Mouse (Mus musculus) megakaryocyte, embryonic 14.5 days (primary cell): Measurements from ENCODE around the gene Atp5g3. TPM values are rescaled to one million over a fixed set of nuclear protein-coding genes. Genes with fewer than 3 reads are reported as not detected.
"Not testable (repeated sequence)": the region's sequence is repeated elsewhere in the genome, so short reads cannot be mapped to it uniquely, and the experiment has no call there.

Source experiments
- H3K27me3 ChIP-seq: replicated peaks from 2 replicates; pipeline ENCODE3; 2012; ENCODE audit warnings: inconsistent platforms
- H3K36me3 ChIP-seq: replicated peaks from 2 replicates; pipeline ENCODE3; 2012; ENCODE audit warnings: low read length, inconsistent platforms, mixed read lengths
- H3K4me1 ChIP-seq: 2 replicates; pipeline ENCODE4 v1.6.1; 2012; ENCODE audit warnings: inconsistent platforms
- H3K4me3 ChIP-seq: replicated peaks from 2 replicates; pipeline ENCODE3; 2012; ENCODE audit warnings: moderate library complexity, mild to moderate bottlenecking, inconsistent platforms
- H3K9me3 ChIP-seq: 2 replicates; pipeline ENCODE4 v1.6.1; 2012; ENCODE audit warnings: inconsistent platforms
- FLI1 ChIP-seq: IDR thresholded peaks from 2 replicates; pipeline ENCODE4 v1.6.1; 2012; ENCODE audit warnings: low read length, inconsistent platforms, mixed read lengths
- GATA1 ChIP-seq: IDR thresholded peaks from 3 replicates; pipeline ENCODE4 v1.6.1; 2012; ENCODE audit warnings: mixed read lengths, low read length, inconsistent platforms, borderline replicate concordance
- polyA plus RNA-seq: library from polyadenylated mRNA; stranded (reverse); fragments of >175 nt; gene quantifications from 2 replicates; pipeline ENCODE4 v1.2.3, GENCODE M21; 2012; ENCODE audit warnings: low replicate concordance; ENCODE audit not compliant: insufficient read depth

The Atp5g3 gene
- polyA plus RNA-seq, 1 experiment, result 1,553 TPM

DNA sequence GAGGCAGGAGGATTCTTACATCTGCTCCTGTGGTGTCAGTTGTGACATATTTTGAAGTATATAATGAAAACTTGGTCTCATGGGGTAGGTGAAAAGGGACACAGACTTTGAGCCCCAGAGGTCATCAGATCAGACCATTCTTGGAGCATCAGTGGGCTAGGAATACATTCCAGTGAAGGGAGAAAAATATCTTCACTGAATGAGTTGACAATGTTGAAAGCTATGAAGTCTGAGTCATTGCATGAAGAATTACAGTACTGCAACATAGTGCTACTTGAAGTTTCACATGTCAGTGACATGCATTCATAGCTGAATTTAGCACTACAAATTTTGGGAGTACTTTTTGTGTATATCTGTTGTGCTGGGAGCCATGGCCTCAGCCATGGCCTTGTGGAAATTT, 10.0 kb downstream of the Atp5g3 start:
- Histone ChIP-seq H3K9me3 (no peaks in the 10 kb centered on the region), H3K4me1 (peaks cover 17% of the 10 kb centered on the region; the same call in 1 of the 2 replicates), H3K27me3 (no peaks in the 10 kb centered on the region), H3K36me3 (peaks cover 24% of the 10 kb centered on the region), H3K4me3 (no peak overlapping the region)
- TF ChIP-seq FLI1 (no peak), GATA1 (no peak)

DNA sequence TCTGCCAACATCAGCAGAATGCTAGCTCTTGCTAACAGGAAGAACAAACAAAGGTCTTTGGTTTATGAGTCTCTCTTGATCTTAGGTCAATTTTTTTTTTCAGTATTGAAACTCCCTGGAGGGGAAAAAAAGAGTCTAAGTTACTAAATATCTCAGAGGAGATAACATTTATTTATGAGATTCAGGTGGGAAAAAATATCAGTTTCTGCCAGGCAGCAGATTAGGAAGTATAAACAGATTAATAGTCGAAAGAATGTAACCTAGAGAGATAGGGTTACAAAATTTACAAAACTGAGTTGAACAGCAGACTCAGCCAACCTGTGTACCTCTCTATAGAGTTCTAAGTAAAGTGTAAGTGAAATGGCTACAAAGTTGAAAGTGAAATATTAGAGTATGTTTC, 10.8 kb downstream of the Atp5g3 start:
- Histone ChIP-seq H3K4me3 (no peak overlapping the region), H3K9me3 (no peaks in the 10 kb centered on the region), H3K27me3 (no peaks in the 10 kb centered on the region), H3K4me1 (peaks cover 17% of the 10 kb centered on the region; the same call in 1 of the 2 replicates), H3K36me3 (peaks cover 18% of the 10 kb centered on the region)
- no peak for TF ChIP-seq GATA1
- no peak for TF ChIP-seq FLI1

DNA sequence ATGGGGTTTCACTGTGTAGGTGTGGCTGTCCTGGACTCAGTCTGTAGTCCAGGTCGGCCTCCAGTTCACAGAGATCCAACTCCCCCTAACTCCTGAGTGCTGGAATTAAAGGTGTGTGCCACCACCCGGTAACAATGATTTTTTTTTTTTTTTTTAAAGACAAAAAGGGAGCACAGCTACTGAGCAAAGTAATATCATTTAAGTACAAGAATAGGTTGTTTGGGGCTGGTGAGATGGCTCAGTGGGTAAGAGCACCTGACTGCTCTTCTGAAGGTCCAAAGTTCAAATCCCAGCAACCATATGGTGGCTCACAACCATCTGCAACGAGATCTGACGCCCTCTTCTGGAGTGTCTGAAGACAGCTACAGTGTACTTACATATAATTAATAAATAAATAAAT, 14.2 kb downstream of the Atp5g3 start:
- not testable (repeated sequence) for H3K9me3 ChIP-seq, H3K36me3 ChIP-seq, H3K27me3 ChIP-seq, H3K4me3 ChIP-seq
- peaks cover 14% of the 10 kb centered on the region; the same call in 1 of the 2 replicates for H3K4me1 ChIP-seq

DNA sequence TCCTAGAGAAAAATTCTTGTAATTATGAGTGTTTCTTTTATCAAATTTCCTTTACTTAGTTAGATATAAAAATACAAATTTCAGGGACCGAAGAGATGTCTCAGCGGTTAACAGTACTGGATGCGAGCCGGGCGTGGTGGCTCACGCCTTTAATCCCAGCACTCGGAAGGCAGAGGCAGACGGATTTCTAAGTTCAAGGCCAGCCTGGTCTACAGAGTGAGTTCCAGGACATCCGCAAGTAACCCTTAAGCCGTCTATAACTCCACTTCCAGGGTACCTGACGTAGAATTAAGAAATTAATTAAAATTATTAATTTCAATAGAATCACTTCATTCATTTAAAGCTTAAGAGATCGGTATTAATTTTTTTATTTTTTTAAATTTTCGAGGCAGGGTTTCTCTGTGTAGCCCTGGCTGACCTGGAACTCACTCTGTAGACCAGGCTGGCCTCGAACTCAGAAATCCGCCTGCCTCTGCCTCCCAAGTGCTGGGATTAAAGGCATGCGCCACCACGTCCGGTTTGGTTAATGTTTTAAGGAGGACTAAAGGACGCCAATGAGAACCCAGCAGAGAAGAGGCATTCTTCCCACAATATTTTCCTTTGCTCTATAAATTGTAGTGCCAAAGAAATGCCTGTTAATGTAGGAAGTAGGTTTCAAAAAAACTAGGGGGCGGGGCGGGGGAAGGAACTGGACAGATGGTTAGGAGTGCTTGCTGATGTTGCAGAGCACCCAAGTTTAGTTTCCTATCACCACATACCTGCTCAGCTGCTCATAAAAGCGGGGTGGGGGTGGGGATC, 17.5 kb downstream of the Atp5g3 start:
- Histone ChIP-seq H3K36me3 (peaks cover 6% of the 10 kb centered on the region), H3K4me1 (peaks cover 19% of the 10 kb centered on the region; the same call in 1 of the 2 replicates), H3K27me3 (no peaks in the 10 kb centered on the region), H3K9me3 (no peaks in the 10 kb centered on the region), H3K4me3 (peak overlapping the region; percentile 100)
- TF ChIP-seq GATA1 (no peak), FLI1 (no peak)

DNA sequence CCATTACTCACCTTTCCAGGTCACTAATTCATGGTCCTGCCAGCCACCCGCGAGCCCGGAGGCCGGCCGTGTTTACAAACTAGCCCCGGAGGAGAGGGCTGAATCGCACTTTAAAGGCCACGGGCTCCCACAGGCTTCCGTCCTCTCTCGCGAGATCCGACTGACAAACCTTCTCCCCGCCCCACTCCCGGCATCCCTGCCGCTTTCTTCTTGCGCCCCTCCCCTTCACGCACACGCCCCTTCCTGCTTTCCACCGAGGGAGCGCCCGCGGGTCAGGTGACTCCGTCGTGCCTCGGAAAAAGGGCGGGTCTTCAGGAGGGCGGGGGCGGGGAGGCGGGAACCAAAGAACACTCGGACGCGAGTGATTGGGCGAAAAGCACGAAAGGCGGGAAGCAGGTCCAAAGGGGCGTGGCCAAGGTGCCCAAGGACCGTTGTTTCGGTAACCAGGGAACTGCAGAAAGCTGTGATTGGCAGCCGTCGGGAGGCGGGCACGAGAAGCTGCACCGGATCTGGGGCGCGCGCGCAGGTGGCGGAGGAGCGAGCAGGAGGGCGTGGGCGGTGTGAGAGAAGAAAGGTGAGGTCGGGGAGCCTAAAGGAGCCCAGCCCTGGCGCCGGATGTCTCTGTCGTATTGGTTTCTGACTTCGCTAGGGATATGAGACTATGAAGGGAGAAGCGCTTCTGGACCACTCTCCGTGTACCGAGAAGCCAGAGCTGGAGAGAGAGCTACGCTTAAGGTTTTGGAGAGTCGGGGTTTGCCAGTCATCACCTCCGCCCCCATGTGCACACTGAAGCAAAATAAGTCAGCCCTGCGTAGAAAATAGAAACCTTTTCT, 18.4 kb downstream of the Atp5g3 start, which contains the start of gene Atf2:
TSS of gene Atf2 (minus strand) at position 176 of the 833 bp plus-strand sequence.
- Histone ChIP-seq H3K27me3 (no peaks in the 10 kb centered on the region), H3K36me3 (peaks cover 4% of the 10 kb centered on the region), H3K9me3 (no peaks in the 10 kb centered on the region), H3K4me3 (peak within 1 kb of the TSS; percentile 100), H3K4me1 (peaks cover 19% of the 10 kb centered on the region; the same call in 1 of the 2 replicates)
- TF ChIP-seq FLI1, result no peak; the same call in 1 of the 2 replicates
- TF ChIP-seq GATA1, result no peak

DNA sequence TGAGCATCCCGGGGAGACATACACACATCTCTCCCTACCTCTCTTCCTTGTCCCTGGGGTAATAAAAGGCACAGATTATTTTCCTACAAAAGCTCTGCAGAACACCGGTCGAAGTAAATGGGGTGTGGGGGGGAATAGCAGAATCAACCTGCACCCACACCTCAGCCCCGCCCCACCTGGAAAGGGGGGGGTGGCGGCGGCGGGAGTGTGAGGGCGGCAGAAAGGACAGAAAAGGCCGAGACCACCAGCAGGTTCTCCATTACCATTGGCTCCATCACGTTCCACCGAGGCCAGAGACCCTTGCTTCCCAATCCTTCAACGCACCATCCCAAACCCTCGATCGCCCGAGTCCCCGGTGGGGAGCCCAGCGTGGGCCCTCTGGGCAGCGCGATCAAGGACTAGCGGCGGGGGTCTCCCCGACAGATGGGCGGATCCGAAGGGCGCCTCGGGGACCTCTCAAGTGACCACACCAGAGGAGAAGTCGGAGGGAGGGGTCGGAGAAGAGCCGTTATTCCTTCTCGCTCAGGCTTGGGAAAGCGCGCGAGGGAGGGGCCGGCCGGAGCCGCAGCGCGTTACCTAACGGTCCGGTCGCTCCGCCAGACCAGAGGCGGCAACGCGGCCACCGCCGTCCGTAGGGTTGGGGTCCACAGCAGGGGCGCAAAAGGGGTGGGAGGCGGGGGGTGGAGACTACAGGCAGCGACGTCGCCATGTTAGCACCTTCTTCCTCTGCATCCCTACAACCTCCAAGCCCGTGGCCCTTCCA, 19.2 kb downstream of the Atp5g3 start:
- peak overlapping the region; percentile 100 for H3K4me3 ChIP-seq
- no peaks in the 10 kb centered on the region for H3K9me3 ChIP-seq
- no peaks in the 10 kb centered on the region for H3K27me3 ChIP-seq
- H3K4me1 ChIP-seq, result peaks cover 25% of the 10 kb centered on the region
- peaks cover 8% of the 10 kb centered on the region for H3K36me3 ChIP-seq
- no peak for TF ChIP-seq FLI1
- no peak for TF ChIP-seq GATA1

DNA sequence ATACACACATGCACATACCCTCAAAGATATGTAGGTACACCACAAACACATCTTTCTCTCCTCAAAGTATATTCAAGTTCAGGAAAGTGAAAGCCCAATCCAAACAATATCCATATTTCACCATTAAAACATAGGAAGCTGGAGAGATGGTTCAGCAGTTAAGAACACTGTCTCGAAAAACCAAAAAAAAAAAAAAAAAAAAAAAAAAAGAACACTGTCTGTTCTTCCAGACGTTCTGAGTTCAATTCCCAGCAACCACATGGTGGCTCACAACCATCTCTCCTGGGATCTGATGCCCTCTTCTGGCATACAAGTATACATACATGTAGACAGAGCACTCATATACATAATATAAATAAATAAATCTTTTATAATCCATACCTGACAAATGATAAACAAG, 25.1 kb downstream of the Atp5g3 start:
- Histone ChIP-seq H3K4me1 (peaks cover 16% of the 10 kb centered on the region), H3K36me3 (peaks cover 12% of the 10 kb centered on the region), H3K9me3 (no peaks in the 10 kb centered on the region), H3K4me3 (no peak overlapping the region), H3K27me3 (no peaks in the 10 kb centered on the region)
- TF ChIP-seq GATA1 (no peak), FLI1 (no peak)

DNA sequence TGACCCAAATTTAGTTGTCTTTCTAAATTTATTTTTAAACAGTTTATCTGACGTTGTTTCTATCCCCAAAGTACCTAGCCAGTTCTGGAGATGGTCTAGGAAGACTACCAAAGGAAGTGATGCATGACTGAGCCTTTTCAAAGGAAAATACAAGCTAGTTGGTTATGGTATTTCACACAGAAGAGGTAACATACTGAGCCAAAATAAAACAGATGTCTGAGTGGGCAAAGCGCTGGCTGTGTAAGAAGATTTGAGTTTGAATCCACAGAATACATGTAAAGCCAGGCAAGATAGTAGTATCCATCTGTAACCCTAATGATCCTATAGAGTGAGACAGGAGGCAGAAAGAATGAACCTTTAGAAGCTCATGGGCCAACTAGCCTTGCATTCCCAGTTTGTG, 33.2 kb downstream of the Atp5g3 start:
- no peak for TF ChIP-seq FLI1
- TF ChIP-seq GATA1, result no peak
- Histone ChIP-seq H3K9me3 (no peaks in the 10 kb centered on the region), H3K4me3 (no peak overlapping the region), H3K27me3 (no peaks in the 10 kb centered on the region), H3K36me3 (peaks cover 40% of the 10 kb centered on the region), H3K4me1 (peaks cover 6% of the 10 kb centered on the region; the same call in 1 of the 2 replicates)

DNA sequence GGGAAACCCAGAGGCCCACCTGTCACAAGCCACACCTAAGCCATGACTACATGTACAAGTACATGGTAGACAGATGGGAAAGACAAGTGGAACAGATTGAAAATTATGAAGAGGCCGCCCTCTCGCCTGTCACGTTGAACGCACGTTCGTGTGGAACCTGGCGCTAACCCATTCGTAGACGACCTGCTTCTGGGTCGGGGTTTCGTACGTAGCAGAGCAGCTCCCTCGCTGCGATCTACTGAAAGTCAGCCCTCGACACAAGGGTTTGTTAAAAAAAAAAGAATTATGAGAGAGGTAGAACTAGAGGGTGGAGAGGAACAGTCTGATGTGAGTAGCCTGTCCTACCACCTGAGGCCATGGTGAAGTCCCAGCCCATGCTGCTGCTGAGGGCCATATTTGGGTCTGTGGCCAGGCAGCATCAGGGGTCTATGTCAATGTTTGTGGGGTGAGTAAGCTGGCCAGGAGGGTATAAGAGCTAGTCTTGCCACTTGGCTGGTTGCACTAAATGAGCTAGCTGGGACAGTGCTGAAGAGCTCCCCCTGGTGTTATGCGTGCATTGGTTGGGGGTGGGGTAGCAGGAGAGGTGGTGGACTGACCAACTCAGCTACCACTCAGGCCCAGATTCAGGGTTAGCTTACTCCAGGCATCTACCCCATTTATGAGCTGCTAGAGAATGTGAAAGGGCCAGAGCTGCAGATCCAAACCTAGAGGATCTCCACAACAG, 43.2 kb downstream of the Atp5g3 start:
- no peak overlapping the region for H3K4me3 ChIP-seq
- peaks cover 48% of the 10 kb centered on the region for H3K36me3 ChIP-seq
- H3K4me1 ChIP-seq, result peaks cover 6% of the 10 kb centered on the region
- no peaks in the 10 kb centered on the region for H3K9me3 ChIP-seq
- no peaks in the 10 kb centered on the region for H3K27me3 ChIP-seq
- TF ChIP-seq GATA1, result no peak
- TF ChIP-seq FLI1, result no peak
